Mouse (Mus musculus) thymus, postnatal 0 days (tissue): Measurements from ENCODE around the gene Fto. TPM values are rescaled to one million over a fixed set of nuclear protein-coding genes. Genes with fewer than 3 reads are reported as not detected.

Source experiments
- DNase-seq: peaks from one replicate; pipeline ENCODE4 v3.0.0-alpha.2; 2015; ENCODE audit warnings: low spot score
- polyA plus RNA-seq: library from polyadenylated mRNA; unstranded; fragments of >200 nt; fragmentation: Nextera tagmentation; extraction: Ambion mirVana; gene quantifications from 2 replicates; pipeline ENCODE4 v1.2.1, GENCODE M21; 2015

Fto gene
- polyA plus RNA-seq, 1 experiment from 2014 or later: 33.4 TPM

DNA sequence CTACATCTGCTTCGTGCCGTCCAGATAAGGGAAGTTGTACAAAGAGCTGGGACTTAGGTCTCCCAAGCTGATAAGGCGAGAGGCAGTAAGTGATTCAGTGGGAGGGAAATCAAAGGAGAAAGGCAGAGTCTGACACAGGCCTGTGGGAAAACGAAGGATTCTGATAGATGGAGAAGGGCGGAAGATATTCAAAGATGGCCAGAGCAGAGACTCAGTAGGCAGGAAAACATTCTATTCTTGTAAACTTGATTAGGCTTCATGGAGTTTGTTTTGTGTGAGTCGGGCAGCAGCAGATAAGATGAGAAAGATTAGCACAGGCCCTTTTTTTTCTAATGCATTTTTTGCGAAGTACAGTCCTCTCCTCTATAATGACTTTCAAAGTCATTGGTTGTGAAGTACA lies 183.6 kb downstream of the Fto start:
- no peak for DNase-seq

DNA sequence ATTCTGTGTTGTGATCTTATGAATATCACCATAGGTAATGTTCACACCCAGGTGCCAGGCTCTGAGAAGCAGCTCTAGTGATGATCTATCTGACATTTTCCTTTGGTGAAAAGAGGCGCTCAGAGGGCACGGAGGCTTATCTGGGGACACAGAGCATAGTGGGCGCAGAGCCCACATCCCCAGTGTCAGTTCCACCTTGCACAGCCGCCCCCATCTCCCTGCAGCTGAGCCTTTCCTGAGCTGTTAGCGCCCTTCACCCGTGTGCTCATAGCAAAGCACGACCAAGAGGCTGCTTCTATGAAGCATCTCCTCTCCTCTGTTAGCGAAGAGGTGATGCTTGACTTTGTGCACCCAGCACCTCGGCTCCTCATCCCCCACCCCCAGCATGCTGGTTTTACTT lies 185.3 kb downstream of the Fto start:
- no peak for DNase-seq

DNA sequence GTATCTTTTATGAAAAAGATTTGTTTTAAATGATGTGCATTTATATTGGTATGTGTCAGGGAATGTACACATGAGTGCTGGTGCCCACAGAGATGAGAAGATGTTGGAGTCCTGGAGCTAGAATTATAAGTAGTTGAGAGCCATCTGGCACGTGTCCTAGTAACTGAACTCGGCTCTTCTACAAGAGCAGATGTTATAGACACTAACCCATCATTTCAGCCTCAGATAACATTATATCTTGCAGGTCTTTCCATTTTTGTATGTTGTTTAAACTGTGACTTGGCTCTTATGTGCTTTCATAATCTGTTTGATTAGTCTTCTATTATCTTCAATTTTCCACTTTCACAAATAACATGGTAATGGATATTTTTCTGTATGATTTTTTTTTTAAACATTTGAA lies 186.0 kb downstream of the Fto start:
- no peak for DNase-seq

DNA sequence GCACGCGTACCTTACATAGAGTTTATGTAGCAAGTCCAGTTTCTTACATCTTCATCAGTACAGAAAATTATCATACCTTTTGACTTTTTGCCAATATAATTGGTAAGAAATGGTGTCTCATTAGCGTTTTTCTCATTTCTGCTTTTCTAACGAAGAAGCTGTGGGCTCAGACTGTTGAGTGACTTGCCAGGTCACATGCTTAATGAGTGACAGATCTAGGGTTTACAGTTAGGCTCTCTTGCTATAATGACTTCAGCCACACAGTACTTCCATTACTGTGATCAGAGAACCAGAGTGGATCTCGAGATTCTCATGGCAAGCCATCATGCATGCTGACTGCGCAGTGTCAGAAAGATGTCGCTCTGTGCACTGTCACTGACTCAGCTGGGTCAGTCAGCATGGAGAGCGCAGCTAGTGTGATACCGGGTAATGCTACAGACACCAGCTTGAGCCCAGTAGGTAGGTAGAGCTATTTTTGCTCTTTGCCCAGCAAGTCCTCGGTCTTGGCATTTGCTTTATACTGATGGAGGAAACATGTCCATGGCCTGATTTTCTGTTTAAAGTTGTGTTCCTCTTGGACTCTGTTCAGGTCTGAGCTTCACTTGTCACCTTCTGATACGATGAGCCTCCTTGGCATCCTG lies 188.8 kb downstream of the Fto start:
- no peak for DNase-seq

DNA sequence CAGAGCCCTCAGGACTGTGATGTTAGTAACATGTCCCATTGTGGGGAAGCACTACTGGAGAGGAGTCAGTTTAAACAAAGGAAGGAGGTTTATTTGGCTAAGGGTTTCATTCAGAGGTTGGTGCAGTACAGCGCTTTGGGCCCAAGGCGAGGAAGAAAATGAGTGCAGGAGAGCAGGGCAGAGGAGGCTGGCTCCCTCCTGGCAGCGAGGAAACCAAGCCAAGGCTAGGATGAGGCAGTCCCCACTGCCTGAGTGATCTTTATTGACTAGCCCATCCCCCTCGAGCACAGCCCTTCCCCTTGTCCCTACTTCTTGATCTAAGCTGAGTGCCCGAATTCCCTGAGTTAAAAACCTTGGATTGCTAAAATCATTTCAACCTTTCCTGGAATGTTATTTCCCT lies 189.5 kb downstream of the Fto start:
- no peak for DNase-seq

DNA sequence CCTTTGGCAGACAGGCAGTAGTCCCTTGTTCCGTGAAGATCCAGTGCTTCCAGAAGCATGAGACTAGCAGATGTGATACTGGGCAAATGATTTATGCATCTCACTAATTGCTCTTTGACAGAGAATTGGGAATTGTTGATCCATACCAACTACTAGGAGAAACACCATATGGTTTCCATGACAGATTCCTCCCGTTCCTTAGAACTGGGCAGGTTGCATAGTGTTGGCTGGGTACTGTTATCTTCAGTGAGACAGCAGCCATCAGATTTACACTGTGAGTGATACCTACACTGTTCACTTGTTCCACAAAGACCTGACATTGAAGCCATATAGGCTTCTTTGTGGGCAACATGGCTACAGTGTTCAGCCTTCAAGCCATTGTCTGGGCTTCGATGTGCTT lies 191.0 kb downstream of the Fto start:
- no peak for DNase-seq

DNA sequence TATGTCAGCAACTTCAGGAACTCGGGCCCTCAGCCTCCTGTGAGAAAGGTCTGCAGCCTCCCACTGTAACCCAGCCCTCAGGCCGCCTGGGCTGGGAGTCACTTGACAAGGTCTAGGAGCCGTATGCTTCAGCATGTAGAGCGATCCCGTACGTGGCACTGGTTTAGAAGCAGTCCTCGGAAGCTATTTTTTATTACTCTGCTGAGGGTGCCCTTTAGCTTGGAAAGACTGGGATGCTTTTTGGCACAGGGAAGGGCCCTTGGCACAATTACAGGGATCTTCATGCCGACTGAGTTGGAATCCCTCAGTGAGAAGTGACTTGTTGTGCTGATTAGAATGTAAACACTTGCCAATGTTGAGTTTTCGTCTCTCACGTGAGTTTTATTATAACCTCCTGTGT lies 191.6 kb downstream of the Fto start:
- no peak for DNase-seq

DNA sequence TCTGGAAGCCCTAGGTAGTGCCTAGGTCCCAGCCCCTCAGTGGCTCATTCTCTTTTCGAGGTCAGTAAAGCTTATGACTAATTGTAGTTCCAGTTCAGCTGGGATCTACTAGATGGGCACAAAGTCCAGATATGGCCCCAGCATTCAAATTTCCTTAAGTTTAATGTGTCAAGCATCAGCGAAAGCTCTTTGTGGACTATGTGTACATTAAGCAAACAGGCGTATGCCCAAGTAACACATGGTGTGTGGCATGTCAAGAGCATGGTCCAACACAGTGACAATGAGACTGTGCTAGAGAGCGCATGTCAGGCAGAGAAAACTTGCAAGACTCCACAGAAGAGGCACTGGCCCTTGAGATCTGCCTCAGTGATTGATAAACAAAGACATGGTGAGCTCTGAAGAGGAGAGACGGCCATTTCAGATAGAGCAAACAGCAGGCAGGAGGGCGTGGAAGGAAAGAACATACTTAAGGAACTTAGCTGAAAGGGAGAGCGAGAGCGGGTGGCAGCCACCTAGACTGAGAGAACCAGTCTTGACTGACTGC lies 192.2 kb downstream of the Fto start:
- no peak for DNase-seq

DNA sequence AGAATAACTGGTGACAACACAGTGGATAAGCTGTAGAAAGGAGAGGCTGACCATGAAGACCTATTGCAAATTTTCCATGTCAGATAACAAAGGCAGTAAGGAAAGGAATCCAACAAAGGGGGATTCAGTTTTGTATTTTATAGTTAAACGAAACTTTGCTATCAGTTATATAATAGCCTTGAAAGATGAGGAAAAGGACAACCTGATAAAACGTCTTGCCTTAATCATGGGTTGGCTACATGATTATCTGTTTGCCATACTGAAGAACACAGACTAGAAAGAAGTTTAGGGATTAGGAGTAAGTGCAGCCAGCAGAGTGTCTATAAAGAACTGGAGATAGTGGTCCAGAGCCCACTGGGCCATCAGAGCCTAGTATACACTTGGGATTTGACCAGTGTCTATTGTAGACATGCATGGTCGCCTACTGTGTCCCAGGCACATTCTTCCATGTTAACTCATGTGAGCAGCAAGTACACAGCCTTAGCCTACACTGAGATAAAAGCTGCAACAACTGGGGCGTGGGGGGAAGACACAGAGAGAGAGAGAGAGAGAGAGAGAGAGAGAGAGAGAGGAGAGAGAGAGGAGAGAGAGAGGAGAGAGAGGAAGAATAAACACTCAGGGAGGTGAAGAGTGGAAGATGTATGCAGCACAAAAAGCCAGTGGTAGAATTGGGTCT lies 192.8 kb downstream of the Fto start:
- DNase-seq: no peak

DNA sequence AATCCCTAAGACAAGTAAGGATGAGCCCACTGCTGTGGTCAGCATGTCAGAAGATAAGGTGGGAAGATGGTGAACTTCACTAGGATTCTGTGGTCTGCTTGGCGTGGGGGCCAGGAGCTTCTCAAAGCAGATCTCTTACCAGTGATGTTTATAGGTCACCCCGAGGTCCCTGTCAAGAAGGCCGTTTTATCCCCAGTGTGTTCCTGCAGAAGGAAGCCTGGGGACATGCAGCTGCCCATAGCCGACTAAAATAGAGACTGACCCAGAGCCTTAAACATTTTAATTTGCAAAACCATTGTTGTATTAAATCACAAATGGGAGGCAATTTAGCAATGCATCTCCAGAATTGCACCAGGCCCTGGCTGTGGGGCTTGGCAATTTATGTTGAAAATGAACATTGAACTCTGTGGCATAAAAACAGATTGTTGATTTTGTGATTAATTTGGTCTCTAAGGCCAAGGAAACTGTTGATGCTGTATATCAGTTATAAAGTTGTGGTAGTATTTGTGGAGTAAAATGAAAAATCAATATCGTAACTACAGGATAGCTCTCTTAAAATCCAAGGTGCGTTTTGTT lies 193.4 kb downstream of the Fto start:
- no peak for DNase-seq

DNA sequence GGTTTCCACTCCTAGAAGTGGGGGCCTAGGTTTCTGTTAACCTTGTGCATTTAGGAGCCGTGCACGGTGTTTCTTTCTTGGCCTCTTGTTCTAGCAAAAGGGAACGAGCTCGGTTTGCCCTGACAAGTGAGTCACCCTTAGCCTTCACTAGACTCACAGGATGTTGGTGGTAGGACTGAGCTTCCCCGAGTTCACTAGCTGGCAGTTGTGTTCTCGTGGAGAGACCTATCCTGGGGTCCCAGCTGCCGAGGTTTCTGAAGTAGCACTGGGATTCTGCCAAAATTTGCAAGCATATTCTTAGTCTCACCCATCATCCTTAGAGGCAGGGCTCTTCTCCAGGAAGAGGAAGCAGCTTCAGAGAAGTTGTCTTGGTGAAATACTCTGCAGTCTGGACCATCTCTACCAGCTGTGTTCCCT lies 194.4 kb downstream of the Fto start:
- peak; percentile 13 for DNase-seq

DNA sequence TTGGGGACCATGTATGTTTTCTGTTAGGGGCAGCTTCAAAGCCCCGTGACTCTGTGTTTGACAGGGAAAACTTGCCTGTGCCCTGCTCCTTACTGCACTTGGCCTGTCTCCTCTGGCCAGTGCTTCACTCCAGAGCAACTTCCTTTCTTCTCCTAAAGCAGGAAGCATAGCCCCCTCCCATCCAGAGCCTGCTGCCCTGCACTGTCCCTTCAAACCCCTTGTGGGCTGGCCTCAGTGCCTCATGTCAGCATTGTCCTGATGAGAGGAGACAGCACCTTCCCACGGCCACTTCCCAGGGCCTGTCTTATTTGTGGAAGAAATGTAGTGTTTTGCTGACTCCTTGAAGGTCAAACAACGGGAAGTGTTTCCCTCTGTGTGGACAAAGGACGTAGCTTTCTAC lies 195.0 kb downstream of the Fto start:
- DNase-seq: no peak

DNA sequence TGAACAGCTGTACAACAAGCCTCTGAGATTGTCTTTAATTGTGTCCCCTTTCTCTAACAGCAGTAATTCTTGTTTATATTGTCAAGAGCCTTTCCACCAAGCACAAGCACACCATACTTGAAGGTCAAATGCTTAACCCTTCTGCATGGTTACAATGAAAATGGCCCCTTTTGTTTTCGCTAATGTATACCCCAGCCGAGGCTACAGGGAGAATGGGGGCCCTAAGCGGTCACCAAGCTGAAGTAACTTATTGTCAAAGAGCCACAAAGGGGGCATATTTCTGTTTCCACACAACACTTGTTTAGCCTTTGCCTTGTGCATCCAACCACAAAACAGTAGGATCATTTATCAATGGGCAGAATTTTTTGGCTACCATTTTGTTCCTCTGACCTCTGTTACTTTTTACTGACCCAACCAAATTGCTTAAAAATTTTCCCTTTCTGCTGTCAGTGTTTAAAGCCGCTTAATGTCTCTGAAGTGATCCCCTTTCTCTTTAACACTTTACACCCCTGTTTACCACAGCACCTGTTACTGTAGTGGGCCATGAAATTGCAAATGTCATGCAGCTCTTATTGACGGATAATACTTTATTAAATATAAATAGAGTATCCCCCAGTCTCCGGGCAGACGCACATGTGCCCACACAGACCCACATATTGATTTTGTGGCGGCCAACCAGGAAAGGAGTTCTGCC lies 196.0 kb downstream of the Fto start:
- DNase-seq: no peak

DNA sequence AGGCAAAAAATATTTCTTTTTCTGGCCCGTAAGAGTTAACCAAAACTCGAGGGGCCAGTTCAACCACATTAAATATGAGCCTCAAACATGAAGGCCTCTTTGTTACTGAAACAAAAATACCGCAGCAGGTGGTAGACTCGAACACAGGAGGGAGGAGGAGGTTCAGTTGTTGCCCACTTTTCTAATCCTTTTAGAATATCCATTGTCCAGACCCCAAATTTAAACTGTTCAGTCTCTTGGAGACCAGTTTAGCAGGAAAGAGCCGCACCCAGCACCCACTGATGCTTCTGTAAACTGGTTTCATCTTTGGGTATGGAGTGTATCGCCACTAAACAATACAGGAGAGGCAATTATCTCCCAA lies 196.6 kb downstream of the Fto start:
- DNase-seq: no peak

DNA sequence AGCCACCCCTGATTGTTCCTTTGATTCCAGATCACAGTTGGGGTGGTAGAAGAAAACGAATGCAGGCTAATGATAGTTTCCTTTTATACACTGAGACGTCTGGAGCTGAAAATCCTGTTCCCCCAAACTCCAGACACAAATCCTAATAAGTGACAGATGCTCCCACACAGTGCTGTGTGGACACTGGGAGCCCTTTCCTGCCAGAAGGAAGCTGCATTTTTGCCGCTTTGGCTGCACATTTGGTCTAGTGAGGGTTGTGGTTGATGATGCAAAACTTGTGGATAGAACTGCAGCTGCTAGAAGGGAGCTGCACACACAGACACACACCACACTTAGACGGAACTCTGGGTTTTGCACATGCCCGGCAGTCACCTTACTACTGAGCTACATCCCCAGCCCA lies 197.4 kb downstream of the Fto start:
- DNase-seq: peak; percentile 4

DNA sequence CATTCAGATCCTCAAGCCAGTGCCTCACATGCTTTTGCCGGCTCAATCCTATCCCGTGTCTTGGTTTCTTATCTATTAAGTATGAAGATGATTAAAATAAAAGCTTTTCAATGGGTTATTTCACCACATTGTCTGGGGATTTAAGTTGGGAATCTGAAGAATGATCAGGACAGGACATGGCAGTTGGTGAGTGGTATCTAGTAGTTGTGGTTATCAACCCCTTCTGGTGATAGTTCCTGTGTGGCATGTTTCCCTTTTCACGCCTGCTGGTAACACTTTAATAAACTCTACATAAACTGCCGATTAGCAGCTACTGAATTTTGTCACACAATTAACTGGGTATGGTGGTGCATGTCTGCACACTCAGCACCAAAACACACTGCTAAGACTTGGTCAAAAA lies 198.6 kb downstream of the Fto start:
- no peak for DNase-seq

DNA sequence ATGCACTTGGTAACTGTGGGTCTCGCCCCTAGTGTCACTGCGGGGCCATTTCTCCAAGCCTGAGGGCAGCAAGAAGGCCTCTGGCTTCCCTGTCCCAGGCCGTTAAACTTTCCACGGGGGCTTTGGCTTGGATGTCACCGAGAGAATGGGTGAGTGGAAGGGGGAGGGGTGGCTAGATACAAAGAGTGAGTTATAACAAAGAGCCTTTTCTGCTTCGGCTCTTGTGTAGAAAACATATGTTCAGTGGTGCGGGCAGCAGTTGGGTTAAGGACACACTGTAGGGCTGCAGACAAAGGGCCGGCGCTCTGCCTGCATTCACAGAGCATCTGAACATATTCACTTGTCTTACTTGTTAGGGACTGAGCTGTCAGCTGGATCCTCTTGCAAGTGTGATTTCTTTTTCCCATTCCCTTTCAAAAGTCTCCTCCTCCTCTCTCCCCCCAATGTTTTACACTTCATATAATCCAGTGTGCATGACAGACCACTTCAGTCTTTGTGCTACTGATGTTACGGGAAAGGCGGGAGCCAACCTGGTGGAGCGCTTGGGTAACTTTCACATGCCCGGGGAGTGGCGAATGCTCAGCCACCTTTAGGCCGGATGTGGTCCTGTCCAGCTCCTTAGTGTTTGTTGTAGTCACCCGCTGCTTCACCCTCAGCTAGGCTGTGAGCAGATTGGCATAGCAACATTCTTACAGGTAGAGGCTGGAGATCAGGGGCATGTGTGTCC lies 201.6 kb downstream of the Fto start:
- DNase-seq: no peak

DNA sequence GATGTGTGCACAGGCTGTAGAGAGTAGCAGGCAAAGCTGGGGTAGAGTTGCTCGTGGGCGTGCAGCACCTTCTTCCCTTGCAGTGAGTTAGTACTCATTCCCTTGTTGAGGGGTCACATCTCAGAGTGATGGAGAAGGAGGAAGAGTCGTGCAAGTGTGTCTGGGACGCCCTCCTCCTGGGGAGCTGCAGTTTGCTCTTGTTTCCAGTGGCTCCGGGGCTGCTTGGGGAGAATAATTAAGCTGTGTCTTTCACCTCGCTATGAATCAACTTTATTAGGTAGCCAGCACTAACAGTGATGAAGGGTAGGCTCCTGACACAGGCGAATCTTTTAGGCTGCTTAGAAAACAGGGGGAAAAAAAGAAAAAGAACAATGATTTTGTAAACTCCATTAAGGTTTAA lies 203.1 kb downstream of the Fto start:
- no peak for DNase-seq

DNA sequence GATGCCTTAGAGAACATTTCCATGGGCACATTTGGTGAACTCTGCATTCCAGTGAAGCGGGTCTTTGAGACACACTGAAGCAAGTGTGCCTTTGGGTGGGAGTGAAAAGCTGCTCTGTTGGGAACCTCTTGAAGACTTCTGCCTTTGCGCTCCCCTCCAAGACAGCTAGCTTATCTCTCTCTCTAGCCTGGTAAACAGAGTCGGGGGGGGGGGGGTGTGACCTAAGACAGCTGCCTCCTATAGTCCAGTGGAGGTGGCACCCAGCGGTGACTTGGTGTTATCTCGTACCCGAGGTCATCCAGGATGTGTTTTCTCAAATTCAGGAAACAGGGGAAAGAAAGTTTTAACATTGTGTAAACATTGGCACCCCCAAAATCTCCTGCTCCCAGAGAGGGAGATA lies 204.8 kb downstream of the Fto start:
- no peak for DNase-seq

DNA sequence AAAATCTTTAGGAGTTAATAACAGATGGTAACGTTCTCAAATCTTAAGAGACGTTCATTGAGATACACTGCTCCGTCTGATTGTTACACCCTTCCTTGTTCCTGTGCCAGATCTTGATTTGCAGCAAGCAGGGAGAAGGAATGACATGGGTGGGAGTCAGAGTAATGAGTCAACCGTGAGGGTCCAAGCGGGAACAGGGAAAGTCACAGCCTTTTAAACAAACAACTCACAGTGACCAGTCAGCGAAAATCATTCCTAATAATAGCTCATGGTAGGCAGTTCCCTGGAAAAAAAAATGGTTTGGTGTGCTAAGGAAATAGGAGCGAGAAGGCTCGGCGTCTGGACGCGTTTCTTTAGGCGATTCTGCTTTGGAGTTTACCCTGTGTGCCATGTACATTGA lies 208.9 kb downstream of the Fto start:
- no peak for DNase-seq

DNA sequence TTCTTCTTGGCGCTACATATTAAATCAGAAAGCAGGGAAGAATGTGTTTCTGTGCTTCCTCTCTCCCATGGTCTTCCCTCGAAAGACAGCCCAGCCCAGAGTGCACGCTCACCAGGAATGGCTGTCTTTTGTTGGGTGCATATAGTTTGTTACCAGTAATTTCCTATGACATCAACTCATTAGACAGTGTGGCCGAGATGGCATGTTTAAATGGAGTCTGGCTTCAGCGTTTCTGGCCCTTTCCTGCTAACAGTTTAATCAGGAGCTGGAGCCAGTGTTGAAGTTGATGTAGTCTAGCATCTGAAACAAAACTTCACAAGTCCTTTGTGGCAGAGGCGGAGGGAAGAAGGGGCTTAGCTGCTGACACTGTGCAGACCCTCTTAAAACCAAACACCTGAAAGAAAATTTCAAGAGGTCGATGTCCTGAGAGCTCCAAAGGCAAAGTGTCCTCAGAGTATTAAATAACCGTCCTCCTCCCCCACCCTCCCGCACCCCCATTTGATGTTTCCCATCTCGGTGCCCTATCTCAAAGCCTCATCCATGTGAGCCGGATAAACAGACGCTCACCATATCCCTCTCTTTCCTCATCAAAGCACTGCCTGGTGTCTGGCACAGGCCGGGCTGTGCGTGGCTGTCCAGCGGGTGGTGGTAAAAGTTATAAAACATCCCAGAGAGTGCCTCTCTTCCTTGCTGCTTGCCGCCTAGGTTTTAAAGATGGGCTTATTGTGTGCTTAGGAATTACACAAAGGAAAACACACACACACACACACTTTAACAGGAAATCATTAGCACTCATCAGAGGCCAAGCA lies 210.9 kb downstream of the Fto start:
- no peak for DNase-seq
